21 mouse cellular contexts compared by ENCODE assay signal in the genomic region with DNA sequence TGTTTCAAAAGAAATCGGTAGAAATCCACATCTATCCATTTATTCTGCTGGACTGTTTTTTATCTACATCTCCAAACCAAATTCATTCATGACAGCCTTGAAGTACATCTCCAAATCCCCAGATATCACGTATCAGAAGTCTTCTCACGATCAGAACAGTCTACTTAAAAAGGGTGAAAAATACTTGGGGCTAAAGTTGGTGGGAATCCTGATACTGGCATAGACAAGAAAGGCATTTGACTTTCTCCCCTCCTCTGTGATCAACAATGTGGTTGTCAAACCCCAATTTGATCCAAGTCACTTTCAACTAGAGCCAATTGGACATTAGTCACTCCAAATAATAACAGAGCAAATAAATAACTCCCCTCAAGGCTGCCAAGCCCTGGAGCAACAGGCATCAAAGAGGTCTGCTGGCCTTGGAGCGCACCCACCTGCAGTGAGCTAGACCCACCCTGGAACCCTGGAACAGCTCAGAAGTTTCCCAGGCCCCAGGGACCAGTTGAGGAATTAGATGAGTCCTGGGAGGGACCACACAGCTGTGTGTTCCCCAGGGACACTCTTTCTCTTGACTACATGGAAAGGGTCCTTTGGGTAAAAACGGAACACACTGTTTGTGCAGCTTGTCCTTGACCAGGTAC. TPM values are rescaled to one million over a fixed set of nuclear protein-coding genes. Genes with fewer than 3 reads are reported as not detected.
DNase-seq lines count a peak whose midpoint lies in the region; ATAC-seq and TF ChIP-seq lines count a peak whose summit lies in the region.
"Had no signal": no experiment of that assay in that cellular context is flagged by ENCODE, and none has a peak within 500 bp of the region (broad histone marks: within the 10 kb centered on the region; RNA-seq: fewer than 3 reads in every experiment).

No protein-coding gene starts in this region.

- H3K27me3 ChIP-seq in hindbrain, embryonic 13.5 days: no peaks in the 10 kb centered on the region
- H3K27me3 ChIP-seq in hindbrain, embryonic 10.5 days (ENCODE audit: insufficient read depth, poor library complexity, severe bottlenecking): no peaks in the 10 kb centered on the region
- no peaks in the 10 kb centered on the region for H3K27me3 ChIP-seq in midbrain, embryonic 16.5 days (ENCODE audit: control insufficient read depth, insufficient read depth, low read depth, low read length)
- no peaks in the 10 kb centered on the region for H3K27me3 ChIP-seq in midbrain, embryonic 15.5 days (replicated peaks)
- H3K27me3 ChIP-seq: heart, embryonic 15.5 days; kidney, embryonic 15.5 days; limb, embryonic 15.5 days; liver, embryonic 15.5 days had no signal

- DNase-seq in hindbrain, embryonic 10.5 days (ENCODE audit: low spot score): no peak
- peak; percentile 46 for DNase-seq in fibroblast of lung, adult 2 months (ENCODE audit: low read depth)
- DNase-seq in heart, adult 8-10 months (ENCODE audit: low spot score): no peak
- DNase-seq: cerebellum, postnatal 25 days; gastrocnemius, postnatal 10 days; heart, adult 2 months; kidney, postnatal 4 days; thymus, postnatal 25 days had no signal

- H3K4me2 ChIP-seq in hindbrain, embryonic 13.5 days: no peak overlapping the region
- peak overlapping the region; percentile 28; the same call in 1 of the 2 replicates for H3K4me2 ChIP-seq in midbrain, embryonic 16.5 days (ENCODE audit: low read length)
- no peak overlapping the region; the same call in 1 of the 2 replicates for H3K4me2 ChIP-seq in midbrain, embryonic 15.5 days
- H3K4me2 ChIP-seq: heart, embryonic 15.5 days; kidney, embryonic 15.5 days; limb, embryonic 15.5 days; liver, embryonic 15.5 days; midbrain, embryonic 12.5 days had no signal

- no peak overlapping the region for H3K9ac ChIP-seq in hindbrain, embryonic 13.5 days
- no peak overlapping the region for H3K9ac ChIP-seq in midbrain, embryonic 16.5 days (ENCODE audit: low read depth, low read length)
- no peak overlapping the region for H3K9ac ChIP-seq in midbrain, embryonic 15.5 days
- H3K9ac ChIP-seq: heart, embryonic 15.5 days; kidney, embryonic 15.5 days; limb, embryonic 15.5 days; liver, embryonic 15.5 days; midbrain, embryonic 12.5 days had no signal

- H3K4me3 ChIP-seq in hindbrain, embryonic 13.5 days: no peak overlapping the region
- H3K4me3 ChIP-seq in hindbrain, embryonic 10.5 days: no peak overlapping the region
- H3K4me3 ChIP-seq in midbrain, embryonic 16.5 days (ENCODE audit: low read depth, low read length): no peak overlapping the region
- no peak overlapping the region for H3K4me3 ChIP-seq in midbrain, embryonic 15.5 days
- no peak overlapping the region for H3K4me3 ChIP-seq in olfactory bulb, adult 2 months (ENCODE audit: insufficient read depth, low read depth, low read length)
- H3K4me3 ChIP-seq: erythroblast, embryonic 14.5 days; heart, adult 2 months; heart, embryonic 15.5 days; kidney, embryonic 15.5 days; limb, embryonic 15.5 days; liver, embryonic 15.5 days; midbrain, embryonic 12.5 days had no signal

- H3K9me3 ChIP-seq in hindbrain, embryonic 13.5 days: no peaks in the 10 kb centered on the region
- H3K9me3 ChIP-seq in hindbrain, embryonic 10.5 days: no peaks in the 10 kb centered on the region
- H3K9me3 ChIP-seq in midbrain, embryonic 16.5 days (replicated peaks; ENCODE audit: control insufficient read depth, low read length, poor library complexity, severe bottlenecking): no peaks in the 10 kb centered on the region
- H3K9me3 ChIP-seq in midbrain, embryonic 15.5 days: no peaks in the 10 kb centered on the region
- H3K9me3 ChIP-seq: heart, embryonic 15.5 days; kidney, embryonic 15.5 days; limb, embryonic 15.5 days; liver, embryonic 15.5 days; midbrain, embryonic 12.5 days had no signal

- TF ChIP-seq POLR2A in olfactory bulb, adult 2 months (IDR thresholded peaks at IDR 0.05; ENCODE audit: insufficient read depth, low read depth, low read length): no peak

- no peaks in the 10 kb centered on the region for H3K36me3 ChIP-seq in hindbrain, embryonic 13.5 days
- H3K36me3 ChIP-seq in hindbrain, embryonic 10.5 days: peaks cover 52% of the 10 kb centered on the region
- H3K36me3 ChIP-seq in midbrain, embryonic 16.5 days (ENCODE audit: control insufficient read depth, insufficient read depth, low read length): peaks cover 3% of the 10 kb centered on the region; the same call in 1 of the 2 replicates
- H3K36me3 ChIP-seq in midbrain, embryonic 15.5 days (replicated peaks): no peaks in the 10 kb centered on the region
- H3K36me3 ChIP-seq: heart, embryonic 15.5 days; liver, embryonic 15.5 days had no signal

- H3K27ac ChIP-seq in hindbrain, embryonic 13.5 days: 0 out of 2 replicates have a peak overlapping the region, but pooled peaks have one; percentile 4
- H3K27ac ChIP-seq in hindbrain, embryonic 10.5 days: no peak overlapping the region
- H3K27ac ChIP-seq in midbrain, embryonic 16.5 days (ENCODE audit: low read length): peak overlapping the region; percentile 59; the same call in 1 of the 2 replicates
- no peak overlapping the region for H3K27ac ChIP-seq in midbrain, embryonic 15.5 days
- peak overlapping the region; percentile 28; the same call in 1 of the 2 replicates for H3K27ac ChIP-seq in olfactory bulb, adult 2 months (ENCODE audit: insufficient read depth, low read depth, low read length)
- H3K27ac ChIP-seq: heart, adult 2 months; heart, embryonic 15.5 days; kidney, embryonic 15.5 days; limb, embryonic 15.5 days; liver, embryonic 15.5 days; macrophage; midbrain, embryonic 12.5 days had no signal

- 68% methylated on average over 5 of the region's 5 CpGs for WGBS in hindbrain, embryonic 13.5 days
- 79% methylated on average over 5 of the region's 5 CpGs for WGBS in hindbrain, embryonic 10.5 days
- WGBS in midbrain, embryonic 16.5 days: 60% methylated on average over 5 of the region's 5 CpGs
- 74% methylated on average over 5 of the region's 5 CpGs for WGBS in midbrain, embryonic 15.5 days
- WGBS in olfactory bulb, adult 2 months: 72% methylated on average over 5 of the region's 5 CpGs

- no peak for TF ChIP-seq CTCF in olfactory bulb, adult 2 months (IDR thresholded peaks at IDR 0.05; ENCODE audit: insufficient read depth, low read depth, low read length)

- ATAC-seq in hindbrain, embryonic 13.5 days (ENCODE audit: low FRiP score): no peak
- no peak for ATAC-seq in midbrain, embryonic 16.5 days
- no peak for ATAC-seq in midbrain, embryonic 15.5 days (replicated peaks)
- ATAC-seq: forebrain, embryonic 14.5 days; intestine, postnatal 0 days had no signal

- peaks cover 29% of the 10 kb centered on the region for H3K4me1 ChIP-seq in hindbrain, embryonic 13.5 days (replicated peaks)
- peaks cover 42% of the 10 kb centered on the region for H3K4me1 ChIP-seq in hindbrain, embryonic 10.5 days (replicated peaks)
- H3K4me1 ChIP-seq in midbrain, embryonic 16.5 days (ENCODE audit: control insufficient read depth, insufficient read depth, low read length): peaks cover 22% of the 10 kb centered on the region
- H3K4me1 ChIP-seq in midbrain, embryonic 15.5 days: peaks cover 14% of the 10 kb centered on the region
- H3K4me1 ChIP-seq in olfactory bulb, adult 2 months (ENCODE audit: control insufficient read depth, insufficient read depth, low read length): no peaks in the 10 kb centered on the region
- H3K4me1 ChIP-seq: limb, embryonic 15.5 days; liver, embryonic 15.5 days had no signal

RNA-seq across cellular contexts. Expression of gene Ptn, which starts 9.6 kb away (rescaled TPM):
- 566 and 774 TPM in 2 replicates for polyA plus RNA-seq in hindbrain, embryonic 13.5 days (2015; fragmentation: Nextera tagmentation; extraction: Ambion mirVana)
- 232 and 295 TPM in 2 replicates for polyA plus RNA-seq in hindbrain, embryonic 10.5 days (2016; fragmentation: Nextera tagmentation; extraction: Ambion mirVana)
- 861 and 866 TPM in 2 replicates for polyA plus RNA-seq in midbrain, embryonic 16.5 days (2015; fragmentation: Nextera tagmentation; extraction: Ambion mirVana)
- polyA plus RNA-seq in midbrain, embryonic 15.5 days (2015; fragmentation: Nextera tagmentation; extraction: Ambion mirVana): 580 and 678 TPM in 2 replicates
- 318 TPM in 1 of 2 replicates, not detected in the other for polyA plus RNA-seq in olfactory bulb, adult 2 months (2012; ENCODE audit: insufficient read depth, insufficient read length, low replicate concordance, missing spikeins)
- total RNA-seq in heart, adult 8-10 months (2022): 1 to 10 TPM; 1.2 to 2.0 (median 1.7) TPM
- polyA plus RNA-seq: erythroblast, embryonic 14.5 days had no signal

Comparison
In these comparisons a context has a peak if more than half of its experiments do, and no peak if none do; other contexts are left out.
1. H3K27ac ChIP-seq: peak in hindbrain, embryonic 13.5 days (single experiment), midbrain, embryonic 16.5 days (single experiment) and olfactory bulb, adult 2 months (single experiment); none in hindbrain, embryonic 10.5 days (single experiment) and midbrain, embryonic 15.5 days (single experiment).